ENCODE assay signal across 13 mouse cellular contexts in the genomic region with DNA sequence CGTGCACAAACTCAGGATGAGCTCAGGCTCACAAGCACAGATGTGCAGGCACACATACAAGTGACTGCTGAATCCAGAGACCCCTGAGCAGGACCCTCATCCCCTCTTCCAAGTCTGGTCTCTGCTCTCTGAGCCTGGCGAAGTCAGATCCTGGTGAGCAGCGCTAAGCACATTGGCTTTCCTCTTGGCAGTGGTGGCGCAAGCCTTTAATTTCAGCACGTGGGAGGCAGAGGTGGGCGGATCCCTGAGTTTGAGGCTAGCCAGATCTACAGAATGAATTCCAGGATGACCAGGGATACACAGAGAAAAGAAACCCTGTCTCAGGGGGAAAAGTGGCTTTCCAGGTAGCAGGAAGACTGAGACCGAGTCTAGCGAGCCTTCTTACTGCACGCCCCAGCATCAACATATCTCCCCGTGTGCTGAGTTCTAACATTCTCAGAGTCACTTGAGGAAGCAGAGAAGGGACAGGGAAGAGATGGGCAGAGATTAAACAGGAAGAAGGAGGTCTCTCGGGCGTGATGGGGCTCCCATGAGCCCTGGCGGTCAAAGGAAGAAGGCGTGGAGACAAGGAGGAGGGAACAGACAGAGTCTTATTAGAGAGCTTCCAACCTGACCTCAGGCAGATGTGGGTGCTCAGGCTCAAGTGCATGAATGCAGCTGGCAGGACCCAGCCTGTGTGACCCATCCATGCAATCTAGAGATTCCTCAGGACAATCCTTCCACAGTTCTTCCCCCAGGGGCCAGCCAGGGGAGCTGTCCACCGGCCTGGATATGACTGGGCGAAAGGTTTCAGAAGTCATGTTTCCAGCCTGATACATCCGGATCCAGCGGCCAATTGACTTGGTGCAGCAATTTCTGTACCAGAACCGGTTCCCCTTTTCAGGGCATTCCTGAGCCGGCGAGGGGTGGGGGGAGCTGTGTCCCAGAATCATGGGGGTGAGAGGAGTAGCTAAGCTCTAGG. TPM values are rescaled to one million over a fixed set of nuclear protein-coding genes. Genes with fewer than 3 reads are reported as not detected.
DNase-seq lines count a peak whose midpoint lies in the region; ATAC-seq and TF ChIP-seq lines count a peak whose summit lies in the region.
"Had no signal": no experiment of that assay in that cellular context is flagged by ENCODE, and none has a peak within 500 bp of the region (broad histone marks: within the 10 kb centered on the region; RNA-seq: fewer than 3 reads in every experiment).

No protein-coding gene starts in this region.

- H3K4me3 ChIP-seq in gastrocnemius, adult 2 months = no peak overlapping the region
- no peak overlapping the region for H3K4me3 ChIP-seq in lung, embryonic 14.5 days (ENCODE audit: low read depth, low read length)
- 0 out of 2 replicates have a peak overlapping the region, but pooled peaks have one; percentile 10 for H3K4me3 ChIP-seq in bone marrow macrophage, adult 2 months (ENCODE audit: insufficient read depth, low read length)
- no peak overlapping the region for H3K4me3 ChIP-seq in midbrain, embryonic 14.5 days (replicated peaks; ENCODE audit: low read depth, low read length)
- H3K4me3 ChIP-seq: hindbrain, embryonic 10.5 days had no signal

- TF ChIP-seq POLR2A in bone marrow macrophage, adult 2 months (IDR thresholded peaks at IDR 0.05; ENCODE audit: borderline replicate concordance, low read depth, low read length) = no peak

- no peak overlapping the region for H3K4me2 ChIP-seq in lung, embryonic 14.5 days
- no peak overlapping the region for H3K4me2 ChIP-seq in midbrain, embryonic 14.5 days (ENCODE audit: low read length)

- TF ChIP-seq CTCF in gastrocnemius, adult 2 months (IDR thresholded peaks at IDR 0.05) = no peak
- TF ChIP-seq CTCF in lung, embryonic 14.5 days (IDR thresholded peaks at IDR 0.05; ENCODE audit: low read depth) = no peak
- no peak for TF ChIP-seq CTCF in bone marrow macrophage, adult 2 months (IDR thresholded peaks at IDR 0.05; ENCODE audit: low read depth, low read length)

- 0 out of 2 replicates have a peak overlapping the region, but pooled peaks have one; percentile 9 for H3K27ac ChIP-seq in gastrocnemius, adult 2 months
- H3K27ac ChIP-seq in lung, embryonic 14.5 days (ENCODE audit: low read depth) = no peak overlapping the region
- H3K27ac ChIP-seq in bone marrow macrophage, adult 2 months (ENCODE audit: insufficient read depth, low read depth, low read length) = peak overlapping the region; percentile 74
- no peak overlapping the region for H3K27ac ChIP-seq in midbrain, embryonic 14.5 days (replicated peaks; ENCODE audit: low read depth, low read length)
- H3K27ac ChIP-seq: hindbrain, embryonic 10.5 days had no signal

- DNase-seq in gastrocnemius, adult 2 months = peak; percentile 40
- no peak for DNase-seq in gastrocnemius, postnatal 14 days
- peak; percentile 14 for DNase-seq in lung, embryonic 14.5 days
- DNase-seq in lung, postnatal 14 days = no peak
- DNase-seq in ovary, postnatal 14 days (ENCODE audit: low spot score) = no peak
- no peak for DNase-seq in midbrain, embryonic 14.5 days
- DNase-seq: B cell, adult 2 months; cerebellum, adult 11-12 months; layer of hippocampus, postnatal 36 days had no signal

- no peak for ATAC-seq in lung, embryonic 14.5 days (ENCODE audit: insufficient read depth)
- ATAC-seq in monocyte, adult 5-6 weeks (replicated peaks; ENCODE audit: insufficient number of reproducible peaks, low FRiP score, low TSS enrichment, poor library complexity, severe bottlenecking) = peak; percentile 49
- ATAC-seq in midbrain, embryonic 14.5 days (ENCODE audit: low FRiP score, low TSS enrichment) = no peak

- WGBS in lung, embryonic 14.5 days = 61% methylated on average over 21 of the region's 21 CpGs
- 82% methylated on average over 21 of the region's 21 CpGs for WGBS in midbrain, embryonic 14.5 days

- H3K9me3 ChIP-seq in lung, embryonic 14.5 days (ENCODE audit: low read depth, low read length) = no peaks in the 10 kb centered on the region
- no peaks in the 10 kb centered on the region for H3K9me3 ChIP-seq in midbrain, embryonic 14.5 days (ENCODE audit: control insufficient read depth, low read length)
- H3K9me3 ChIP-seq: hindbrain, embryonic 10.5 days had no signal

- no peaks in the 10 kb centered on the region; the same call in 1 of the 2 replicates for H3K4me1 ChIP-seq in lung, embryonic 14.5 days (ENCODE audit: insufficient read depth)
- peaks cover 25% of the 10 kb centered on the region for H3K4me1 ChIP-seq in bone marrow macrophage, adult 2 months (ENCODE audit: control insufficient read depth, insufficient read depth, low read length)
- no peaks in the 10 kb centered on the region for H3K4me1 ChIP-seq in midbrain, embryonic 14.5 days (ENCODE audit: control insufficient read depth, insufficient read depth, low read length)

- H3K36me3 ChIP-seq in lung, embryonic 14.5 days (ENCODE audit: insufficient read depth) = no peaks in the 10 kb centered on the region
- H3K36me3 ChIP-seq in midbrain, embryonic 14.5 days (ENCODE audit: control insufficient read depth, insufficient read depth, low read length) = no peaks in the 10 kb centered on the region
- H3K36me3 ChIP-seq: hindbrain, embryonic 10.5 days had no signal

- intact Hi-C loops in gastrocnemius, adult 2 months (cut with DNase I) = no loop called here
- intact Hi-C loops in gastrocnemius, postnatal 14 days (cut with DNase I; ENCODE audit: low total_unique reads) = no loop called here

- H3K9ac ChIP-seq in lung, embryonic 14.5 days = no peak overlapping the region
- H3K9ac ChIP-seq in midbrain, embryonic 14.5 days (replicated peaks; ENCODE audit: low read length) = no peak overlapping the region

- no peaks in the 10 kb centered on the region for H3K27me3 ChIP-seq in lung, embryonic 14.5 days (ENCODE audit: insufficient read depth, low read length)
- no peaks in the 10 kb centered on the region for H3K27me3 ChIP-seq in midbrain, embryonic 14.5 days (ENCODE audit: control insufficient read depth, insufficient read depth, low read length)

RNA-seq across cellular contexts. Expression of a gene that starts 4.1 kb away (rescaled TPM):
- total RNA-seq in gastrocnemius, adult 2 months (2021) = under 1 TPM; 0.28 to 0.64 TPM
- total RNA-seq in gastrocnemius, postnatal 14 days (2021) = 1 to 10 TPM; 1.0 to 1.1 TPM
- 2.5 and 3.4 TPM in 2 replicates for polyA plus RNA-seq in lung, embryonic 14.5 days (2014; fragmentation: Nextera tagmentation; extraction: Ambion mirVana)
- polyA plus RNA-seq in bone marrow macrophage, adult 2 months (2012; ENCODE audit: insufficient read depth, insufficient read length, missing spikeins) = 5.1 and 6.5 TPM in 2 replicates
- 105 to 131 TPM (median 123 TPM) in 3 replicates for total RNA-seq in monocyte, adult 5-6 weeks (2017)
- polyA plus RNA-seq in midbrain, embryonic 14.5 days (2014; fragmentation: Nextera tagmentation; extraction: Ambion mirVana) = 0.43 and 0.59 TPM in 2 replicates

RNA-seq across cellular contexts. Expression of a gene that starts 17.0 kb away (rescaled TPM):
- total RNA-seq in gastrocnemius, adult 2 months (2021) = not detected
- total RNA-seq in gastrocnemius, postnatal 14 days (2021) = not detected
- polyA plus RNA-seq in lung, embryonic 14.5 days (2014; fragmentation: Nextera tagmentation; extraction: Ambion mirVana) = not detected in 2 replicates
- not detected in 2 replicates for polyA plus RNA-seq in bone marrow macrophage, adult 2 months (2012; ENCODE audit: insufficient read depth, insufficient read length, missing spikeins)
- 1.5 TPM in 1 of 3 replicates, not detected in the others for total RNA-seq in monocyte, adult 5-6 weeks (2017)
- polyA plus RNA-seq in midbrain, embryonic 14.5 days (2014; fragmentation: Nextera tagmentation; extraction: Ambion mirVana) = not detected in 2 replicates
- total RNA-seq: layer of hippocampus, postnatal 36 days had no signal
- polyA plus RNA-seq: embryonic facial prominence, embryonic 11.5 days; hindbrain, embryonic 10.5 days had no signal

RNA-seq across cellular contexts. Expression of a gene that starts 34.4 kb away (rescaled TPM):
- 100 to 1,000 TPM; 439 to 468 TPM for total RNA-seq in gastrocnemius, adult 2 months (2021)
- 100 to 1,000 TPM; 178 to 181 TPM for total RNA-seq in gastrocnemius, postnatal 14 days (2021)
- 0.05 and 0.24 TPM in 2 replicates for polyA plus RNA-seq in lung, embryonic 14.5 days (2014; fragmentation: Nextera tagmentation; extraction: Ambion mirVana)
- not detected in 2 replicates for polyA plus RNA-seq in bone marrow macrophage, adult 2 months (2012; ENCODE audit: insufficient read depth, insufficient read length, missing spikeins)
- total RNA-seq in monocyte, adult 5-6 weeks (2017) = 0.11 to 0.38 TPM (median 0.29 TPM) in 3 replicates
- not detected in 2 replicates for polyA plus RNA-seq in midbrain, embryonic 14.5 days (2014; fragmentation: Nextera tagmentation; extraction: Ambion mirVana)
- total RNA-seq: layer of hippocampus, postnatal 36 days had no signal

RNA-seq across cellular contexts. Expression of a gene that starts 42.2 kb away (rescaled TPM):
- under 1 TPM; 0.08 TPM for total RNA-seq in gastrocnemius, adult 2 months (2021)
- total RNA-seq in gastrocnemius, postnatal 14 days (2021) = under 1 TPM; 0.07 to 0.12 TPM
- polyA plus RNA-seq in lung, embryonic 14.5 days (2014; fragmentation: Nextera tagmentation; extraction: Ambion mirVana) = 0.18 and 0.39 TPM in 2 replicates
- polyA plus RNA-seq in bone marrow macrophage, adult 2 months (2012; ENCODE audit: insufficient read depth, insufficient read length, missing spikeins) = not detected in 2 replicates
- total RNA-seq in monocyte, adult 5-6 weeks (2017) = not detected in 3 replicates
- 0.09 and 0.12 TPM in 2 replicates for polyA plus RNA-seq in midbrain, embryonic 14.5 days (2014; fragmentation: Nextera tagmentation; extraction: Ambion mirVana)

RNA-seq across cellular contexts. Expression of a gene that starts 45.9 kb away (rescaled TPM):
- total RNA-seq in gastrocnemius, adult 2 months (2021) = 10 to 100 TPM; 10.8 to 12.8 TPM
- 10 to 100 TPM; 20.3 to 22.6 TPM for total RNA-seq in gastrocnemius, postnatal 14 days (2021)
- polyA plus RNA-seq in lung, embryonic 14.5 days (2014; fragmentation: Nextera tagmentation; extraction: Ambion mirVana) = 81.2 and 91.0 TPM in 2 replicates
- polyA plus RNA-seq in bone marrow macrophage, adult 2 months (2012; ENCODE audit: insufficient read depth, insufficient read length, missing spikeins) = 89.5 and 89.8 TPM in 2 replicates
- 131 to 175 TPM (median 165 TPM) in 3 replicates for total RNA-seq in monocyte, adult 5-6 weeks (2017)
- 10.0 and 14.0 TPM in 2 replicates for polyA plus RNA-seq in midbrain, embryonic 14.5 days (2014; fragmentation: Nextera tagmentation; extraction: Ambion mirVana)

Comparison
In these comparisons a context has a peak if more than half of its experiments do, and no peak if none do; other contexts are left out.
1. DNase-seq: peak in gastrocnemius, adult 2 months (single experiment) and lung, embryonic 14.5 days (single experiment); none in gastrocnemius, postnatal 14 days (single experiment), lung, postnatal 14 days (single experiment), ovary, postnatal 14 days (single experiment) and midbrain, embryonic 14.5 days (single experiment).
2. H3K27ac ChIP-seq: peak in gastrocnemius, adult 2 months (single experiment) and bone marrow macrophage, adult 2 months (single experiment); none in lung, embryonic 14.5 days (single experiment) and midbrain, embryonic 14.5 days (single experiment).
3. RNA of a gene that starts 4.1 kb away (total RNA-seq): 105 to 131 TPM in monocyte, adult 5-6 weeks; 1.0 to 1.1 TPM in gastrocnemius, postnatal 14 days and 0.28 to 0.64 TPM in gastrocnemius, adult 2 months; every median in the first group is over 10 times any median in the second.
4. RNA of a gene that starts 34.4 kb away (total RNA-seq): 439 to 468 TPM in gastrocnemius, adult 2 months and 178 to 181 TPM in gastrocnemius, postnatal 14 days; 0.11 to 0.38 TPM in monocyte, adult 5-6 weeks; every median in the first group is over 100 times any median in the second.